Mouse (Mus musculus): ENCODE results near the gene Stradb.

DNA sequence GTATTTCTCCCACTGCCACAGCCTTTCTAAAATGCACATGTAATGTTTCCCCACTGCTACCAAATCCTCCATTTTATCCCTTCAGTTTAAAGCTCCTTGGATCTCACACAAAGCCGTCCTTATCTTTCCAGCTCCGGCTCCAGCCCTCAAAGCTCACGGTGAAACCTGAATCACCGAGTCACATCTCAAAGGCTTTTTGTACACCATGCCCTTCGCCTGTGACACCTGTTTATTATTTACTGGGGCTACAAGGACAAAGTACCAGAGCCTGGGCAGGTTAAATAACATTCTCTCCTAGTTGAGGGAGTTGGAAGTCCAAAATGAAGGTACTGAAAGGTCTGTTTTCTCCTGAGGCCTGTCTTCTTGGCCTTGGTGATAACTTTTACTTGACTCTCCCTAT is 3.3 kb upstream of the Stradb start:
- no peak for TF ChIP-seq CTCF (IDR thresholded peaks at IDR 0.05; ENCODE audit: control insufficient read depth, insufficient read depth, low read length)
- no peak for TF ChIP-seq POLR2A (IDR thresholded peaks at IDR 0.05; ENCODE audit: borderline replicate concordance, control insufficient read depth, low read depth, low read length)

All from bone marrow, adult 2 months (tissue).